Mouse (Mus musculus) adrenal gland, adult 18-20 months (tissue): Measurements from ENCODE around the gene Supt3. TPM values are rescaled to one million over a fixed set of nuclear protein-coding genes. Genes with fewer than 3 reads are reported as not detected.

Experiments used
- DNase-seq, 2 experiments: peaks; one replicate each; pipeline ENCODE4 v3.0.0; 2021 to 2022; ENCODE audit warnings: low spot score in 2 of 2
- total RNA-seq, 2 experiments: library from RNA; stranded (reverse); gene quantifications; 1 replicate in 1 of 2; 2 replicates in 1 of 2; pipeline ENCODE4 v1.2.3; 2021

Supt3 gene
- total RNA-seq, 2 experiments from 2014 or later: 19.2 to 30.1 TPM

DNA sequence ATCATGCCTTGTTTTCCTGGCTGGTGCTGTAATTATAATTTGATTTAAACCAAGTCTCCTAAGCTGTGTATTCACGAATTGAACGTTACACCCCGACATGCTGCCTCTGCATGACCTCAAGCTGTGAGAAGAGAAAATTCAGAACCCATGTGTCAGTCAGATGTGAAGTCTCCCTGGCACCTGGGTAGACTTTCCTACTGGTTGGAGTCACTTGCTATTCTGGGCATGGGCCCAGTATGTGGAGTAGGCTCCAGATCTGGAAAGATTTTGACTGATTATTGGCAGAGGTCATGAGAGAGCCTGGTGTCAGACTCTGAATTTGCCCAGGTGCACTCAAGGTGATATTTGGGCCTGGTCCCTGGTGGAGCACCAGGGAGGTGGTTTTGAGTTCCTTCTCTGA lies 275.0 kb downstream of the Supt3 start:
- DNase-seq: no peak

- DNase-seq: no peak
Measured at GRCm38 (mm10) chr17:45053371-45053770, 276.4 kb downstream of the Supt3 start.

DNA sequence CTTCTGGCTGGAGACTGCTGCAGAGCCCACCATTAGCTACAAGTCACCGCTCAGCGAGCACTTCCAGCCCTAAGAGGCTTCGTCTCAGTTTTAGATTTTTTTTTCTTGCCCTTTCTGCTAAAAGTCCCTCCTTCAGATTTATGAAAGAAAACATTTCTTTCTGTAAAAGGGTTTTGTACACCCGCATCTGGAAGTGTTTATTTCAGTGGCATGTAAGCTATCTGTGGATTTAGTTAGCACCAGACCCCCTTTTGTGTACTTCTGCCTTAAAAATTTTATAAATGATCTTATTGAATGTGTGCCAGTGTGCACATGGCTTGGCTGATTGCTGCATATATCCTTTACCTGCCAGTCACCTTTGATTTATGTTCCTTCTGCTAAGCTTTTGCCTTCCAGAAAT lies 277.6 kb downstream of the Supt3 start:
- no peak for DNase-seq

DNA sequence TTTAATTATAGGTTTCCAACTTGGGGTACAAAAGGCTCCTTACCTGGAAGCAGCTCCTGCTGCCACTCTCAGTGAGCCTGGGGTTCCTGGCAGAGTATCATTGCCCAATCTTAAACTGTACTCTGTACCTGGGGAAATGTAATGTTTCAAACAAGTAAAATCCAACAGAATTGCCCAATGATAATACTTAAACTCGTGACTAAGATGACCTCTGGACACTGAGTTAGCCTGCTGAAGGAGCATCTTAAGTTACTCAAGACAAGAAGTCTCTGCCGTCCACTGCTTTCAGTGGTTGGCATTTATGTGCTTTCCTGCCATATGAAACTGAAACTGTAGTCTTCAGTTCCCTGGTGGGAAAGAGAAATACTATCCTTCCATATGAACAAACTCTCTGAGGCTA lies 279.9 kb downstream of the Supt3 start:
- no peak for DNase-seq

- DNase-seq: no peak
Measured at GRCm38 (mm10) chr17:45057780-45058179, 280.8 kb downstream of the Supt3 start.

DNA sequence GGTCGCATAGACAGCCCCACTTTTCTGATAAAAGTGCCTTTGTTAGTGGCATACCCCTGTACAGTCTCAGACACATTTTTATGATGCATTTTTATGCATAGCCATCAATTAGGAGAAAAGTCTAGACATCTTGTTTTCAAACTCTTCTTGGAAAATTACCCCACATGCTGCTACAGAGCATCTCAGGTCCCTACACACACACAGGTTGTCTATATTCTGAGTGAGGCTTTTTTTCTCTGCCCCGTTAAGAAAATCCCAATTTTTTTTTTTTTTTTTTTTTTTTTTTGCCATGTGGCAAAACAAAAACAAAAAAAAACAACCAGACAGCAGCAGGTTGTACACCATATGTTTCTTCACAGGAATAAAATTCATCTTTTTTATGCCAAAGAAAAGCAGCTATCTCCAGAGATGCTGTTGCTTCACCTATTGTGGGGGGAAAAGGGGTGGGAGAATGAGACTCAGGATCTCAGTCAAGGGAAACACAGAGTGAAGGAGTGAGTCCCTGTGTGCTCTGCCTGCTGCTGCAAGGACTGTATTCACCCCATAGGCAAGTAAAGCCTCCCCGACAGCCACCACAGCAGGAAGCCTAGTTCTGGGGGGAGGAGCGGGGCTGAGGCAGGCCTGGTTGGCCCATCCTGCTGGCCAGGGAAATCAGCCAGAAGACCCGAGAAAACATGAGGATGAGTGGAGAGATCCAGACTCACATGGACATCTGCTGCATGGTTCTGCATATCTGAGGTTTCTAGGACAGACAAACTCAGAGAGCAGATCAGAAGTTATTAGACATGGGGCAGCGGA lies 281.8 kb downstream of the Supt3 start:
- DNase-seq: no peak

- no peak for DNase-seq
Measured at GRCm38 (mm10) chr17:45063776-45064175, 286.8 kb downstream of the Supt3 start.

- no peak for DNase-seq
Measured at GRCm38 (mm10) chr17:45065465-45065864, 288.5 kb downstream of the Supt3 start.

DNA sequence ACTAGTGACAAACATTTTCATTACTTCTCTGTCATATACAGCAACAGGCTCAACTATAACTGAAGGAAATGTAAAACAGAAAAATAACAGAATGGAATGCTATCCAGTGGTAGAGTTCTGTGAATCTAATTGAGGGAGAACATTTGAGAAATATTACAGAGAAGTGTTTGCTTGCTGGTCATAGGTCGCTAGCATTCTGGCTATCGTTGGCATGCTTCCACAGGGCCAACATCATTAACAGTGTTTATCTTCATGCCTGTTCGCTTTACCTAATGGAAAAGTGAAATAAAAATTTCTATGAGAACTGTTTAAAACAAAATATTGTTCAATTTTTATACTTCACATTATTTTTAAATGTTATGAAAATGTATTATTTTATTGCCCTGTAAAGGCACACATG lies 290.5 kb downstream of the Supt3 start:
- no peak for DNase-seq

DNA sequence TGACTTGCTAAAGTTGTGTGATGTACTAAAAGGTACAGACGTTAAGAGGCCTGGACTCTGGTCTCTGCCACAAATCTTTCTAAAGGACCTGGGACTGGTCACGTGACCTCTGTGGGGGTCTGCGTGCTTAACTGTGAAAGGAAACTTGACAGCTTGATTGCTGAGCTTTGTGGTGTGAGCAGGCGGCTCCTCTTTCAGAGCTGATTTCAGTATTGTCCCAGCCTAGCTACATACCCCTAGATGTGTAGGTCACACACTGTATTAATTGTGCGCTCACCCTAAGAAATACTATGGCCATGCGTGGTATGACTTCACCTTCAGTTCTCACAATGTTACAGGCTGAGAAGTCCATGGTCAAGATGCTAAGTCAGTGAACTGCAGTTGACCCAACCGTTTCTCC lies 291.4 kb downstream of the Supt3 start:
- DNase-seq: no peak

DNA sequence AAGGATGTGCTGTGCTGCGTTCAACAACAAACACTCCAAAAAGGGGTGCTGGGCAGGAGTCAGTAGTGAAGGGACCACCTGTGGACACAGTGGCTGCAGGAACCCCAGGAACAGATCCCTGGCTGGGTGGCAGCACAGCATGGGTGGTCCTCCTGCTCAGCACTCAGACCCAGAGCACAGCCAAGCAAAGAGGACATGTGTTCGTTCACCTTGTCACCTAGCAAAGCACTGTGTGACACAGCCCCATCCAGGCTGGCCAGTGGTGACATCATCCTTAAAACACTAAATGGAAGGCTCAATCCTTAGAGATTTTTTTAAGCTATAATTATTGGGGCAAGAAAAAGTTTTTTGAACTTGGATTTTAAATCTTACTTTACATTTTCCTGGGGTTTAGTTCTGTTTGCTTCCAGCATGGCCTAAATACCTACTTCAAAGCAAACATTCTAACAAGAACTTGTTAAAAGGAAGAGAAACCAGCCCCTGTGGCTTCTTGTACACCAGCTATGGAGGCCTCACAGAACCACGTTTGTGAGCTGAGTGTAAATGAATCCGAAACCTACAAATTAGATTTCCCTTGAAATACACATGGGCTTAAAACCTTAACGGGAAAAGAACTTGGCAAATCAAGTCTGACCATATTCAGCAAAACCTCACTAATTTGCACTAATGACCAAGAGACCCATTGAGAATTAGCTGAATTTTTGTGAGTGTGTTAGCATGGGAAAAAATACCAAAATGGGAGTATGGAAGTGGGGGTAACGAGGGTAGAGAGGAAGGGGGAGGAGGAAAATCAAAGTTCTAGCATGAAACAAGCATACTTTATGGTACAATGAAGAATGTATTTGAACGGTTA lies 295.8 kb downstream of the Supt3 start:
- no peak for DNase-seq

GRCm38 (mm10) chr17:45073348-45073634 lies 296.3 kb downstream of the Supt3 start:
- DNase-seq: no peak

DNA sequence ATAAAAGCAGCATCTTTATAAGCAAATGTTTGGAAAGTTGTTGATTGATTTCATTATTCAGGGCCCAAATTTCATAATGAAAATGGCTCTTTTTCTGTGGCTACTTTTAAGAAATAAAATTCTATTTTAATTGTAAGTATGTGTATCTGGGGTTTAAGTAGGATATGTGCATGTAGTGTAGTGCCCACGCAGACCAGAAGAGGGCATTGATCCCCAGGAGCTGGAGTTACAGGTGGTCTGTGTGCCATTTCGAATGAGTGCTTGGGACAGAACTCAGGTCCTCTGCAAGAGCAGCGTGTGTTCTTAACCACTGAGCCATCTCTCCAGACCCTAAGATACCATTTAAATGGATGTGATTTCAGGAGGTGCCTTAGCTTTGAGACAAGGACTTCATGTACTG lies 296.8 kb downstream of the Supt3 start:
- DNase-seq: no peak

GRCm38 (mm10) chr17:45076951-45077350 lies 300.0 kb downstream of the Supt3 start:
- DNase-seq: no peak

- no peak for DNase-seq
Measured at GRCm38 (mm10) chr17:45077921-45078640, 301.1 kb downstream of the Supt3 start.

DNA sequence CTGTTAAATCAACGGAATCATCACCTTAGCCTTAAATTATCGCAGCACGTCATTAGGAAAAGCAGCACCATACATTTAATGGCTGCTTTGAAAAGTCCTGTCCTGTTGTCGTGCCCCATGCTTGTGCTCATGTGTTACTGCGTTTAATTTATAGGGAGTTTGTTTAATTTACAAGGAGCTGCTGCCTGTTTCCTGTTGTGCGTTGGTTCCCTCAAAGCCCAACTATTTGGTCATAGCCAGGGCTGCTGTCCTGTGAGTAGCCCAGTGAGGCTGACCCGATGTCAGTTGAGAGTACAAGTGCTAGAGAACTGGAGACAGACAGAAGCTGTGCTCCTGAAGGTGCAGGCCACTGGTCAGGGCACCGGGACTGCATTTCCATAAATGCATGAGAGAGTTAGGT lies 304.6 kb downstream of the Supt3 start:
- no peak for DNase-seq

- DNase-seq: no peak
Measured at GRCm38 (mm10) chr17:45081955-45082475, 305.1 kb downstream of the Supt3 start.

DNA sequence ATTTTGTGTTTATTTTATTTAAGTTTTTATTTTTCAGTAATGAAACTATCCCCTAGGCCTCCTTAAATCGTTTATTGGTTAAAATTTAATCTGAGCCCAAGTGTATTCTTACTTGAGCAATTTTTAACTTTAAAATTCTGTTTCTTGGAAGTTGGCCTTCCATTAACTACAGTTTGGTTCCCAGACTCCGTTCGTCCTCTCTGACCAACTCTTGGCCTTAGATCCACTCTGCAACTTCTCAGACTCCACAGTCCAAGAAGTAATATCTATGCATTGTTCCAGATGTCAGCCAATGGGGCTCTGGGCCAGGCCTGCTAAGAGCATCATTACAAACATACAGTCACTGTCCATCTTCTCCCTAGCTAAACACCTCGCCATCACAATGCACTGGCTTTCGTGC lies 309.4 kb downstream of the Supt3 start:
- DNase-seq: no peak

DNA sequence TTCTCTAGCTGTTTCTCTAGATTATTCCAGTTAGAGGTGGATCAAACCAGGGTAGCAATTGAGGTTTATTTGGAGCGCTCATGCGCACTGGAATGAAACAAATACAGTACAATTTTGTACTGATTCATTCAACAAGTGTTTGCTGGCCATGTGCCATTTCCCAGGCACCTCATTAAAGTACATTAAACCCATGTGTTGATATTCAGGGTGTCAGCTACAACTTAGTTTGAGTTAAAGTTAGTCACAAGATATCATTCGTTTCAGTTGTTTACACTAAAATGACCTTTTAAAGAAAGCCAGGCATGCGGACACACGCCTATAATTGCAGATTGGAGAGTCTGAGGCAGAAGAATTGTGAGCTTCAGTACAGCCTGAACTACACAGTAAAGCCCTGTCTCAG lies 310.1 kb downstream of the Supt3 start:
- DNase-seq: no peak

DNA sequence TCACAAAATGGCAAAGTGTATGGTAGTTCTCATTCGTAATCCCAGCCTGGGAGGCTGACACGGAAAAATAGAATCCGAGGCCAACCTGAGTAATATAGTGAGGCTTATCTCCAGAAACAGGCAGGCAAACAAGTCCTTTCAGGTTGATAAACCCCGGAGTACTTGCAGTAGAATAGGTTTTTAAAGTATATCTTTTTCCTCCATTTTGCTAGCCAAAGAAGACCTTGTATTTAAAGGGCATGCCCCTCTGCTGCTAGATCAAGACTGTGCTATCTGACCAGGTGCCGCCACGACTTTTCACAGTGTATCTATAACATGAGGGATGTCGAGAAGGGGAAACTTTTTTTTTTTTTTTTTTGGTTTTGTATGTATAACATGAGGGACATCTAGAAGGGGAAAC lies 324.1 kb downstream of the Supt3 start:
- no peak for DNase-seq

DNA sequence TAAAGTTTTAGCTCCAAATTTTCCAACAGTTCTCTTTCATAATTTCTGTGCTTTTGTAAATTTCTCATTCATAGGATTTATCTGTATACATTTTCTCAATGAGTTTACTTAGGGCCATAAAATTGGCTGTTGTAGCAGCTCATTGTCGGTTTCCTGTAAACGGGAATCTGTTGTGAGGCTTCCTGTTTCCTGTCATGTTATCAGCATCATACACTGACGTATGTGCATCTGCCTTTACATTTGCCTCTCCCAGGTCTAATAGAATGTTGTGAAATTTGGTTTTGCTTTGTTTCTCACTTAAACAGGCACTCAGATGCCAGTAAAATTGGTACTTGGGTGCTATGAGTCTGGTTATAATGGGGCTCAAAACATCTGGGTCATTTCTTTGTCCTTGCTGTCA lies 338.4 kb downstream of the Supt3 start:
- no peak for DNase-seq
